Mouse (Mus musculus) MEL (cell line): Measurements from ENCODE around the gene Tmem169.
"Not testable (repeated sequence)": the region's sequence is repeated elsewhere in the genome, so short reads cannot be mapped to it uniquely, and the experiment has no call there.

ENCODE experiments used
- CHD1 ChIP-seq: IDR thresholded peaks from 2 replicates; pipeline ENCODE4 v1.6.1; 2012; ENCODE audit warnings: low read depth, mild to moderate bottlenecking, inconsistent platforms, low read length, improper control_type of control experiment
- CTCF ChIP-seq, 3 experiments: IDR thresholded peaks in 2 of 3; conservative IDR thresholded peaks in 1 of 3; 2 replicates each; pipeline ENCODE4 v1.5.1; 2011 to 2012; ENCODE audit warnings: low read length in 3 of 3, low read depth in 2 of 3, mild to moderate bottlenecking in 2 of 3, improper control_type of control experiment in 1 of 3, inconsistent platforms in 1 of 3, mixed read lengths in 1 of 3, moderate library complexity in 1 of 3; ENCODE audit not compliant: control insufficient read depth in 1 of 3, insufficient read depth in 1 of 3, poor library complexity in 1 of 3, severe bottlenecking in 1 of 3
- GATA1 ChIP-seq: IDR thresholded peaks from 2 replicates; pipeline ENCODE4 v1.6.1; 2011; ENCODE audit warnings: low read depth, low read length, improper control_type of control experiment
- KAT2A ChIP-seq: conservative IDR thresholded peaks from 2 replicates; pipeline ENCODE4 v1.6.1; 2012; ENCODE audit warnings: low read depth, low read length, improper control_type of control experiment, inconsistent platforms
- MAX ChIP-seq: IDR thresholded peaks from 2 replicates; pipeline ENCODE4 v1.6.1; 2011; ENCODE audit warnings: low read length, improper control_type of control experiment
- SMC3 ChIP-seq: IDR thresholded peaks from 2 replicates; pipeline ENCODE4 v1.6.1; 2011; ENCODE audit warnings: low read depth, low read length, improper control_type of control experiment
- TAL1 ChIP-seq: IDR thresholded peaks from 2 replicates; pipeline ENCODE4 v1.6.1; 2012; ENCODE audit warnings: mild to moderate bottlenecking, inconsistent platforms, low read length, moderate library complexity, mixed read lengths
- ZC3H11A ChIP-seq: IDR thresholded peaks from 2 replicates; pipeline ENCODE4 v1.6.1; 2012; ENCODE audit warnings: low read depth, mild to moderate bottlenecking, inconsistent platforms, low read length, improper control_type of control experiment

GRCm38 (mm10) chr1:72248226-72248737 lies 35.9 kb upstream of the Tmem169 start:
- not testable (repeated sequence) for TF ChIP-seq CTCF (IDR thresholded peaks at IDR 0.05 in 2 of 3, conservative IDR thresholded peaks at IDR 0.05 in 1 of 3; ENCODE audit: control insufficient read depth in 1 of 3, insufficient read depth in 1 of 3, low read depth in 2 of 3, low read length in 3 of 3, poor library complexity in 1 of 3, severe bottlenecking in 1 of 3); MAX; SMC3; TAL1; KAT2A; GATA1; CHD1; ZC3H11A
